Mouse (Mus musculus) cerebellum, postnatal 4 days (tissue): ENCODE measurements around the gene Kcnip1.

ENCODE experiments used
- DNase-seq, 2 experiments: peaks; one replicate each; pipeline ENCODE4 v3.0.0; 2022; ENCODE audit warnings: low spot score in 2 of 2, mixed read lengths in 1 of 2

Kcnip1 gene

GRCm38 (mm10) chr11:33752431-33752873 lies 240.5 kb downstream of the Kcnip1 start:
- no peak for DNase-seq

- no peak for DNase-seq
Measured at GRCm38 (mm10) chr11:33751503-33751902, 241.4 kb downstream of the Kcnip1 start.

- DNase-seq, result no peak
Measured at GRCm38 (mm10) chr11:33749979-33750378, 243.0 kb downstream of the Kcnip1 start.

- DNase-seq, result no peak
Measured at GRCm38 (mm10) chr11:33749408-33749807, 243.5 kb downstream of the Kcnip1 start.

GRCm38 (mm10) chr11:33748754-33749153 lies 244.2 kb downstream of the Kcnip1 start:
- no peak for DNase-seq

GRCm38 (mm10) chr11:33747402-33747955 lies 245.5 kb downstream of the Kcnip1 start:
- DNase-seq, result peak in 1 of 2 experiments; percentile 58

- no peak for DNase-seq
Measured at GRCm38 (mm10) chr11:33746402-33746801, 246.6 kb downstream of the Kcnip1 start.

- no peak for DNase-seq
Measured at GRCm38 (mm10) chr11:33745821-33746329, 247.1 kb downstream of the Kcnip1 start.

GRCm38 (mm10) chr11:33744429-33744828 lies 248.5 kb downstream of the Kcnip1 start:
- DNase-seq, result no peak

GRCm38 (mm10) chr11:33740187-33740586 lies 252.8 kb downstream of the Kcnip1 start:
- no peak for DNase-seq

- DNase-seq, result no peak
Measured at GRCm38 (mm10) chr11:33736426-33736825, 256.5 kb downstream of the Kcnip1 start.

GRCm38 (mm10) chr11:33733269-33733668 lies 259.7 kb downstream of the Kcnip1 start:
- DNase-seq, result peak; percentile 67 to 91

GRCm38 (mm10) chr11:33732358-33732757 lies 260.6 kb downstream of the Kcnip1 start:
- DNase-seq, result peak in 1 of 2 experiments; percentile 37

- peak; percentile 83 to 85 for DNase-seq
Measured at GRCm38 (mm10) chr11:33721297-33721696, 271.7 kb downstream of the Kcnip1 start.

- DNase-seq, result no peak
Measured at GRCm38 (mm10) chr11:33706777-33707176, 286.2 kb downstream of the Kcnip1 start.

- DNase-seq, result no peak
Measured at GRCm38 (mm10) chr11:33701958-33702459, 290.9 kb downstream of the Kcnip1 start.

GRCm38 (mm10) chr11:33701236-33701957 lies 291.6 kb downstream of the Kcnip1 start:
- DNase-seq, result no peak

- DNase-seq, result no peak
Measured at GRCm38 (mm10) chr11:33700725-33701124, 292.2 kb downstream of the Kcnip1 start.

GRCm38 (mm10) chr11:33690181-33690580 lies 302.8 kb downstream of the Kcnip1 start:
- no peak for DNase-seq

- DNase-seq, result peak in 1 of 2 experiments; percentile 21
Measured at GRCm38 (mm10) chr11:33685904-33686303, 307.0 kb downstream of the Kcnip1 start.

GRCm38 (mm10) chr11:33680151-33680550 lies 312.8 kb downstream of the Kcnip1 start:
- DNase-seq, result no peak

- no peak for DNase-seq
Measured at GRCm38 (mm10) chr11:33670105-33670965, 322.6 kb downstream of the Kcnip1 start.
